Mouse (Mus musculus): Measurements from ENCODE around the gene Pcgf3. TPM values are rescaled to one million over a fixed set of nuclear protein-coding genes. Genes with fewer than 3 reads are reported as not detected.
A peak's percentile ranks its signal among the peaks of the same experiment; 100 is the strongest.

Gene Pcgf3
- polyA plus RNA-seq, 1 experiment = 3.9 TPM

GRCm38 (mm10) chr5:108433804-108434587 is 27.0 kb upstream of the Pcgf3 start, which contains the start of gene Atp5k:
Atp5k (minus strand) TSS chr5:108434448.
- WGBS = 1% methylated on average over 42 of the region's 42 CpGs
- Histone ChIP-seq H3K4me1 (ENCODE audit: control insufficient read depth, insufficient read depth, insufficient read length) (peaks cover 7% of the 10 kb centered on the region; the same call in 1 of the 2 replicates), H3K27ac (ENCODE audit: insufficient read depth, low read length) (no peak within 1 kb of the TSS; the same call in 1 of the 2 replicates), H3K36me3 (ENCODE audit: control insufficient read depth, insufficient read depth, low read length) (peaks cover 4% of the 10 kb centered on the region), H3K27me3 (ENCODE audit: control insufficient read depth, insufficient read depth, low read length) (no peaks in the 10 kb centered on the region), H3K4me3 (ENCODE audit: extremely low read depth, insufficient read depth, insufficient read length) (peak within 1 kb of the TSS; percentile 99)
- peak; percentile 85 to 92 for DNase-seq (ENCODE audit: low read depth in 1 of 2, low spot score in 2 of 2)
- peak; percentile 78 for TF ChIP-seq CTCF (IDR thresholded peaks at IDR 0.05; ENCODE audit: extremely low read depth, insufficient read depth, insufficient read length, insufficient replicate concordance)
- peak; percentile 41 for TF ChIP-seq POLR2A (IDR thresholded peaks at IDR 0.05; ENCODE audit: low read depth, low read length)

- H3K36me3 ChIP-seq (ENCODE audit: control insufficient read depth, insufficient read depth, low read length) = no peaks in the 10 kb centered on the region; the same call in 1 of the 2 replicates
- H3K27me3 ChIP-seq (ENCODE audit: control insufficient read depth, insufficient read depth, low read length) = no peaks in the 10 kb centered on the region
- DNase-seq (ENCODE audit: low read depth in 1 of 2, low spot score in 2 of 2) = no peak
- TF ChIP-seq CTCF (IDR thresholded peaks at IDR 0.05; ENCODE audit: extremely low read depth, insufficient read depth, insufficient read length, insufficient replicate concordance) (no peak), POLR2A (IDR thresholded peaks at IDR 0.05; ENCODE audit: low read depth, low read length) (no peak)
- peaks cover 7% of the 10 kb centered on the region; the same call in 1 of the 2 replicates for H3K4me1 ChIP-seq (ENCODE audit: control insufficient read depth, insufficient read depth, insufficient read length)
- 69% methylated on average over 2 of the region's 2 CpGs for WGBS
- H3K27ac ChIP-seq (ENCODE audit: insufficient read depth, low read length) = no peak overlapping the region
- no peak overlapping the region for H3K4me3 ChIP-seq (ENCODE audit: extremely low read depth, insufficient read depth, insufficient read length)
Measured at GRCm38 (mm10) chr5:108436101-108436500, 24.9 kb upstream of the Pcgf3 start.

- H3K4me1 ChIP-seq (ENCODE audit: control insufficient read depth, insufficient read depth, insufficient read length) = no peaks in the 10 kb centered on the region
- H3K4me3 ChIP-seq (ENCODE audit: extremely low read depth, insufficient read depth, insufficient read length) = no peak overlapping the region
- DNase-seq (ENCODE audit: low read depth in 1 of 2, low spot score in 2 of 2) = no peak
- TF ChIP-seq CTCF (IDR thresholded peaks at IDR 0.05; ENCODE audit: extremely low read depth, insufficient read depth, insufficient read length, insufficient replicate concordance) (no peak), POLR2A (IDR thresholded peaks at IDR 0.05; ENCODE audit: low read depth, low read length) (no peak)
- H3K27ac ChIP-seq (ENCODE audit: insufficient read depth, low read length) = no peak overlapping the region
- WGBS = 76% methylated on average over 3 of the region's 3 CpGs
- H3K27me3 ChIP-seq (ENCODE audit: control insufficient read depth, insufficient read depth, low read length) = no peaks in the 10 kb centered on the region
- H3K36me3 ChIP-seq (ENCODE audit: control insufficient read depth, insufficient read depth, low read length) = no peaks in the 10 kb centered on the region
Measured at GRCm38 (mm10) chr5:108446973-108447372, 14.1 kb upstream of the Pcgf3 start.

GRCm38 (mm10) chr5:108447857-108448256 is 13.2 kb upstream of the Pcgf3 start:
- no peaks in the 10 kb centered on the region for H3K4me1 ChIP-seq (ENCODE audit: control insufficient read depth, insufficient read depth, insufficient read length)
- H3K4me3 ChIP-seq (ENCODE audit: extremely low read depth, insufficient read depth, insufficient read length) = no peak overlapping the region
- H3K36me3 ChIP-seq (ENCODE audit: control insufficient read depth, insufficient read depth, low read length) = no peaks in the 10 kb centered on the region
- H3K27ac ChIP-seq (ENCODE audit: insufficient read depth, low read length) = no peak overlapping the region
- TF ChIP-seq CTCF (IDR thresholded peaks at IDR 0.05; ENCODE audit: extremely low read depth, insufficient read depth, insufficient read length, insufficient replicate concordance) = no peak
- no peak for DNase-seq (ENCODE audit: low read depth in 1 of 2, low spot score in 2 of 2)
- no peaks in the 10 kb centered on the region for H3K27me3 ChIP-seq (ENCODE audit: control insufficient read depth, insufficient read depth, low read length)
- WGBS = 71% methylated on average over 7 of the region's 7 CpGs

- DNase-seq (ENCODE audit: low read depth in 1 of 2, low spot score in 2 of 2) = no peak
- Histone ChIP-seq H3K36me3 (ENCODE audit: control insufficient read depth, insufficient read depth, low read length) (no peaks in the 10 kb centered on the region), H3K4me1 (ENCODE audit: control insufficient read depth, insufficient read depth, insufficient read length) (no peaks in the 10 kb centered on the region), H3K27ac (ENCODE audit: insufficient read depth, low read length) (no peak within 1 kb of the TSS), H3K4me3 (ENCODE audit: extremely low read depth, insufficient read depth, insufficient read length) (peak within 1 kb of the TSS; percentile 10; the same call in 1 of the 2 replicates), H3K27me3 (ENCODE audit: control insufficient read depth, insufficient read depth, low read length) (no peaks in the 10 kb centered on the region)
- 27% methylated on average over 24 of the region's 24 CpGs for WGBS
- TF ChIP-seq POLR2A (IDR thresholded peaks at IDR 0.05; ENCODE audit: low read depth, low read length) (no peak), CTCF (IDR thresholded peaks at IDR 0.05; ENCODE audit: extremely low read depth, insufficient read depth, insufficient read length, insufficient replicate concordance) (no peak)
Measured at GRCm38 (mm10) chr5:108448785-108449668, 12.0 kb upstream of the Pcgf3 start, which contains the start of gene Mfsd7a. Mfsd7a (minus strand) TSS chr5:108448891.

- Histone ChIP-seq H3K4me1 (ENCODE audit: control insufficient read depth, insufficient read depth, insufficient read length) (no peaks in the 10 kb centered on the region), H3K27me3 (ENCODE audit: control insufficient read depth, insufficient read depth, low read length) (no peaks in the 10 kb centered on the region), H3K36me3 (ENCODE audit: control insufficient read depth, insufficient read depth, low read length) (no peaks in the 10 kb centered on the region), H3K4me3 (ENCODE audit: extremely low read depth, insufficient read depth, insufficient read length) (no peak overlapping the region), H3K27ac (ENCODE audit: insufficient read depth, low read length) (no peak overlapping the region)
- DNase-seq (ENCODE audit: low read depth in 1 of 2, low spot score in 2 of 2) = no peak
- no peak for TF ChIP-seq POLR2A (IDR thresholded peaks at IDR 0.05; ENCODE audit: low read depth, low read length)
- TF ChIP-seq CTCF (IDR thresholded peaks at IDR 0.05; ENCODE audit: extremely low read depth, insufficient read depth, insufficient read length, insufficient replicate concordance) = no peak
- WGBS = 83% methylated on average over 8 of the region's 8 CpGs
Measured at GRCm38 (mm10) chr5:108450837-108451540, 10.0 kb upstream of the Pcgf3 start.
